Mouse (Mus musculus) cortical plate, adult 2 months (tissue): ENCODE data around the gene Nek2.

Source experiments
- CTCF ChIP-seq: fragments of 200-500 bp; IDR thresholded peaks from 2 replicates; pipeline ENCODE4 v1.5.1; 2011; ENCODE audit warnings: mild to moderate bottlenecking, control low read depth, low read length; ENCODE audit not compliant: insufficient read depth; ENCODE audit errors: extremely low read depth
- POLR2A ChIP-seq: fragments of 200-500 bp; IDR thresholded peaks from 2 replicates; pipeline ENCODE4 v1.6.1; 2011; ENCODE audit warnings: mild to moderate bottlenecking, low read length, control low read depth; ENCODE audit not compliant: insufficient read depth; ENCODE audit errors: extremely low read depth

DNA sequence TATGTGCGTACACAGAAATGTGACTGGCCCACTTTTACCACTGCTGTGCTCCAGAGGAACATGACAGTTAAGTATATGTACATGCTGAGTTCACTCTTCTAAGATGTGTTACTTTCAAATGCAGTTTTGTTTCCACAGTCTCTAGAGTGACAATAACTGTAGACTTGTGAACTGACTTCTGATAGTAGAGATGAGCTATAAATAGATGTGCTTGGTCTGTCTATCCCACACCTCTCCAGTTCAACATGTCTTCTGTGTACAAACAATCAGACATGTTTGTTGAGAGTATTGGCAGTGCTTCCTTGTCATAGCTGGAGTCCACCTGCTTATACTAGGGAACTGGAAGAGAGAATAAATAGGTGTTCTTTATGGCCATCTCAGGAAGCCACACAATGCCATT is 40.8 kb upstream of the Nek2 start:
- TF ChIP-seq CTCF (no peak), POLR2A (no peak)
